Mouse (Mus musculus): ENCODE results near the gene Apoa4. TPM values are rescaled to one million over a fixed set of nuclear protein-coding genes. Genes with fewer than 3 reads are reported as not detected.

Apoa4 gene
- polyA plus RNA-seq (2012; rRNA removed; ENCODE audit: low replicate concordance), result 0.06 and 2.1 TPM in 2 replicates

GRCm38 (mm10) chr9:46240526-46241153 is at the start of gene Apoa4:
TSS of gene Apoa4 (plus strand) at chr9:46240696.

GRCm38 (mm10) chr9:46228491-46228890 is 12.0 kb upstream of the Apoa4 start, which contains the start of gene Apoa1:
TSS of gene Apoa1 (plus strand) at chr9:46228580.

GRCm38 (mm10) chr9:46235596-46235648 is 5.1 kb upstream of the Apoa4 start, which contains the start of gene Apoc3:
TSS of gene Apoc3 (minus strand) at chr9:46235636.

GRCm38 (mm10) chr9:46268343-46268873 is 27.9 kb downstream of the Apoa4 start, which contains the start of gene Apoa5:
TSS of gene Apoa5 (plus strand) at chr9:46268633.

GRCm38 (mm10) chr9:46272677-46273454 is 32.4 kb downstream of the Apoa4 start, which contains the start of gene Zpr1:
TSS of gene Zpr1 (plus strand) at chr9:46273064.

GRCm38 (mm10) chr9:46282631-46283436 is 42.3 kb downstream of the Apoa4 start, which contains the start of gene Bud13:
TSS of gene Bud13 (plus strand) at chr9:46283008.

Other genes starting within 250 kb of the Apoa4 start
- 17.0 and 27.6 TPM in 2 replicates for gene Pafah1b2, start 228.0 kb upstream of the Apoa4 start, polyA plus RNA-seq (2012; rRNA removed; ENCODE audit: low replicate concordance)
- gene Sik3, start 227.9 kb upstream of the Apoa4 start, polyA plus RNA-seq (2012; rRNA removed; ENCODE audit: low replicate concordance), result 13.8 and 14.4 TPM in 2 replicates
- gene Apoa1, start 12.1 kb upstream of the Apoa4 start, polyA plus RNA-seq (2012; rRNA removed; ENCODE audit: low replicate concordance), result 0.60 and 22.4 TPM in 2 replicates
- 17.3 and 41.5 TPM in 2 replicates for gene Apoc3, start 5.1 kb upstream of the Apoa4 start, polyA plus RNA-seq (2012; rRNA removed; ENCODE audit: low replicate concordance)
- gene Apoa5, start 27.9 kb downstream of the Apoa4 start, polyA plus RNA-seq (2012; rRNA removed; ENCODE audit: low replicate concordance), result 0.04 and 11.8 TPM in 2 replicates
- gene Zpr1, start 32.4 kb downstream of the Apoa4 start, polyA plus RNA-seq (2012; rRNA removed; ENCODE audit: low replicate concordance), result 18.8 and 19.6 TPM in 2 replicates
- gene Bud13, start 42.3 kb downstream of the Apoa4 start, polyA plus RNA-seq (2012; rRNA removed; ENCODE audit: low replicate concordance), result 10.5 and 10.8 TPM in 2 replicates
- gene 4931429L15Rik, start 79.3 kb downstream of the Apoa4 start, polyA plus RNA-seq (2012; rRNA removed; ENCODE audit: low replicate concordance), result not detected in 2 replicates

Measured in mammary gland, adult 2 months (tissue).